Mouse (Mus musculus): ENCODE data around the gene Rrm2.

GRCm38 (mm10) chr12:24739963-24740362 lies 31.9 kb downstream of the Rrm2 start:
- TF ChIP-seq CTCF (IDR thresholded peaks at IDR 0.05), result no peak
- no peak for TF ChIP-seq EP300 (IDR thresholded peaks at IDR 0.05)
